10 mouse cellular contexts compared by ENCODE assay signal in genomic region chr12:80834156-80834900, GRCm38 (mm10). TPM values are rescaled to one million over a fixed set of nuclear protein-coding genes. Genes with fewer than 3 reads are reported as not detected.
DNase-seq lines count a peak whose midpoint lies in the region; ATAC-seq and TF ChIP-seq lines count a peak whose summit lies in the region.
"Had no signal": no experiment of that assay in that cellular context is flagged by ENCODE, and none has a peak within 500 bp of the region (broad histone marks: within the 10 kb centered on the region; RNA-seq: fewer than 3 reads in every experiment).

No protein-coding gene starts in this region.

- no peak for ATAC-seq in heart, embryonic 11.5 days (replicated peaks; ENCODE audit: insufficient number of reproducible peaks, low FRiP score, low TSS enrichment)
- ATAC-seq in Patski: peak; percentile 74
- ATAC-seq in intestine, embryonic 16.5 days: peak; percentile 47; the same call in 1 of the 2 replicates
- peak; percentile 55 for ATAC-seq in lung, postnatal 0 days
- no peak for ATAC-seq in forebrain, embryonic 14.5 days
- no peak for ATAC-seq in frontal cortex, adult (ENCODE audit: low TSS enrichment)

- POLR2A ChIA-PET in Patski (lab: Charles Lee): interaction anchor here (0.7 to 1.3 kb wide), 2 partner anchors 9 to 34 kb away, joined by 3 read pairs; no protein-coding TSS in a partner anchor

- no peak for TF ChIP-seq POLR2A in heart, adult 2 months (IDR thresholded peaks at IDR 0.05; ENCODE audit: insufficient read depth, low read depth, low read length)

- H3K27me3 ChIP-seq in heart, adult 2 months (ENCODE audit: control insufficient read depth, insufficient read depth, low read length): no peaks in the 10 kb centered on the region
- no peaks in the 10 kb centered on the region for H3K27me3 ChIP-seq in heart, embryonic 11.5 days (ENCODE audit: control insufficient read depth, insufficient read depth, low read length)
- H3K27me3 ChIP-seq in Patski: no peaks in the 10 kb centered on the region
- no peaks in the 10 kb centered on the region for H3K27me3 ChIP-seq in intestine, embryonic 16.5 days (replicated peaks; ENCODE audit: control insufficient read depth, insufficient read depth, low read length)
- no peaks in the 10 kb centered on the region for H3K27me3 ChIP-seq in lung, postnatal 0 days (replicated peaks; ENCODE audit: insufficient read depth, low read length)
- H3K27me3 ChIP-seq in forebrain, embryonic 14.5 days (replicated peaks; ENCODE audit: control insufficient read depth, insufficient read depth, low read length): no peaks in the 10 kb centered on the region
- H3K27me3 ChIP-seq: heart, embryonic 13.5 days; limb, embryonic 13.5 days had no signal

- CTCF ChIA-PET in Patski (lab: Charles Lee): interaction anchor here (1.1 kb wide), 1 partner anchor 12 kb away, joined by 4 read pairs; no protein-coding TSS in a partner anchor

- in situ Hi-C loops in Patski (cut with MboI; ENCODE audit: low pct_unique_long_range_greater_than_20kb): no loop called here

- H3K79me2 ChIP-seq in heart, adult 2 months (replicated peaks; ENCODE audit: control insufficient read depth, insufficient read depth, low read length): peaks cover 12% of the 10 kb centered on the region

- 0 out of 2 replicates have a peak, but pooled peaks have one; percentile 10 for TF ChIP-seq EP300 in heart, adult 2 months (IDR thresholded peaks at IDR 0.05; ENCODE audit: insufficient read depth, low read depth, low read length)
- TF ChIP-seq EP300 in lung, postnatal 0 days (IDR thresholded peaks at IDR 0.05): no peak

- no peak overlapping the region for H3K4me3 ChIP-seq in heart, adult 2 months
- H3K4me3 ChIP-seq in heart, embryonic 11.5 days (ENCODE audit: low read depth, low read length): no peak overlapping the region
- H3K4me3 ChIP-seq in intestine, embryonic 16.5 days (ENCODE audit: low read length): no peak overlapping the region
- no peak overlapping the region for H3K4me3 ChIP-seq in lung, postnatal 0 days (ENCODE audit: low read depth, low read length)
- no peak overlapping the region for H3K4me3 ChIP-seq in forebrain, embryonic 14.5 days (ENCODE audit: low read depth, low read length)
- H3K4me3 ChIP-seq: heart, embryonic 13.5 days; limb, embryonic 13.5 days had no signal

- no peak for DNase-seq in heart, adult 2 months
- peak; percentile 81 for DNase-seq in Patski (ENCODE audit: low read depth, low spot score)
- peak; percentile 46 for DNase-seq in lung, postnatal 0 days (ENCODE audit: low spot score)
- no peak for DNase-seq in right cerebral cortex, adult 2 months (ENCODE audit: low spot score in 2 of 2)
- no peak for DNase-seq in forebrain, embryonic 14.5 days (ENCODE audit: low spot score)

- 81% methylated on average over 3 of the region's 3 CpGs for WGBS in heart, adult 2 months
- WGBS in heart, embryonic 11.5 days (ENCODE audit: insufficient replicate concordance): 94% methylated on average over 3 of the region's 3 CpGs
- 88% methylated on average over 3 of the region's 3 CpGs for WGBS in intestine, embryonic 16.5 days
- WGBS in lung, postnatal 0 days: 53% methylated on average over 3 of the region's 3 CpGs
- WGBS in forebrain, embryonic 14.5 days: 94% methylated on average over 3 of the region's 3 CpGs

- H3K9ac ChIP-seq in heart, adult 2 months (ENCODE audit: low read depth, low read length): no peak overlapping the region
- no peak overlapping the region for H3K9ac ChIP-seq in heart, embryonic 11.5 days (ENCODE audit: low read depth, low read length)
- H3K9ac ChIP-seq in intestine, embryonic 16.5 days (ENCODE audit: low read depth, low read length): no peak overlapping the region
- no peak overlapping the region for H3K9ac ChIP-seq in lung, postnatal 0 days (replicated peaks; ENCODE audit: low read depth)
- H3K9ac ChIP-seq in forebrain, embryonic 14.5 days (ENCODE audit: low read length): no peak overlapping the region
- H3K9ac ChIP-seq: heart, embryonic 13.5 days; limb, embryonic 13.5 days had no signal

- H3K4me2 ChIP-seq in heart, embryonic 11.5 days: no peak overlapping the region
- H3K4me2 ChIP-seq in intestine, embryonic 16.5 days (ENCODE audit: low read depth, low read length): no peak overlapping the region
- no peak overlapping the region for H3K4me2 ChIP-seq in lung, postnatal 0 days (replicated peaks; ENCODE audit: low read depth, low read length)
- H3K4me2 ChIP-seq in forebrain, embryonic 14.5 days (ENCODE audit: low read length): no peak overlapping the region
- H3K4me2 ChIP-seq: heart, embryonic 13.5 days; limb, embryonic 13.5 days had no signal

- H3K4me1 ChIP-seq in heart, adult 2 months (ENCODE audit: control insufficient read depth, insufficient read depth, low read length): peaks cover 38% of the 10 kb centered on the region
- H3K4me1 ChIP-seq in heart, embryonic 11.5 days (ENCODE audit: control insufficient read depth, insufficient read depth, low read length): peaks cover 7% of the 10 kb centered on the region
- peaks cover 27% of the 10 kb centered on the region for H3K4me1 ChIP-seq in intestine, embryonic 16.5 days (ENCODE audit: control insufficient read depth, insufficient read depth, low read length)
- peaks cover 50% of the 10 kb centered on the region for H3K4me1 ChIP-seq in lung, postnatal 0 days (ENCODE audit: insufficient read depth, low read depth, low read length)
- H3K4me1 ChIP-seq in forebrain, embryonic 14.5 days (ENCODE audit: control insufficient read depth, insufficient read depth, low read length): no peaks in the 10 kb centered on the region

- no peak for TF ChIP-seq CTCF in heart, adult 2 months (IDR thresholded peaks at IDR 0.05)
- TF ChIP-seq CTCF in Patski (IDR thresholded peaks at IDR 0.05): no peak
- TF ChIP-seq CTCF in lung, postnatal 0 days (IDR thresholded peaks at IDR 0.05): no peak

- H3K9me3 ChIP-seq in heart, embryonic 11.5 days (replicated peaks; ENCODE audit: control insufficient read depth, low read length): no peaks in the 10 kb centered on the region
- H3K9me3 ChIP-seq in intestine, embryonic 16.5 days (ENCODE audit: control insufficient read depth, low read length): no peaks in the 10 kb centered on the region
- H3K9me3 ChIP-seq in lung, postnatal 0 days (ENCODE audit: low read length): no peaks in the 10 kb centered on the region
- no peaks in the 10 kb centered on the region for H3K9me3 ChIP-seq in forebrain, embryonic 14.5 days (replicated peaks; ENCODE audit: control insufficient read depth, low read length)
- H3K9me3 ChIP-seq: heart, embryonic 13.5 days; limb, embryonic 13.5 days had no signal

- H3K36me3 ChIP-seq in heart, adult 2 months (ENCODE audit: control insufficient read depth, insufficient read depth, low read length): peaks cover 69% of the 10 kb centered on the region
- H3K36me3 ChIP-seq in heart, embryonic 11.5 days (ENCODE audit: control insufficient read depth, insufficient read depth, low read length): no peaks in the 10 kb centered on the region
- H3K36me3 ChIP-seq in intestine, embryonic 16.5 days (ENCODE audit: control insufficient read depth, insufficient read depth, low read length): no peaks in the 10 kb centered on the region
- 0 out of 2 replicates have a peak, but pooled peaks cover 3% of the 10 kb centered on the region for H3K36me3 ChIP-seq in lung, postnatal 0 days (ENCODE audit: insufficient read depth, low read length)
- H3K36me3 ChIP-seq in forebrain, embryonic 14.5 days (ENCODE audit: control insufficient read depth, insufficient read depth, low read length): no peaks in the 10 kb centered on the region
- H3K36me3 ChIP-seq: limb, embryonic 13.5 days had no signal

- intact Hi-C loops in heart, adult 2 months (cut with DNase I): no loop called here

- peak overlapping the region; percentile 83 for H3K27ac ChIP-seq in heart, adult 2 months
- H3K27ac ChIP-seq in heart, embryonic 11.5 days (ENCODE audit: low read depth, low read length): no peak overlapping the region
- H3K27ac ChIP-seq in intestine, embryonic 16.5 days (ENCODE audit: low read length): no peak overlapping the region
- 0 out of 2 replicates have a peak overlapping the region, but pooled peaks have one; percentile 1 for H3K27ac ChIP-seq in lung, postnatal 0 days (ENCODE audit: low read length)
- no peak overlapping the region for H3K27ac ChIP-seq in forebrain, embryonic 14.5 days (ENCODE audit: low read depth, low read length)
- H3K27ac ChIP-seq: limb, embryonic 13.5 days had no signal

RNA-seq across cellular contexts. Expression of gene Susd6, which starts 44.0 kb away (rescaled TPM):
- total RNA-seq in heart, adult 2 months (2021): 10 to 100 TPM; 67.4 to 78.6 TPM
- polyA plus RNA-seq in heart, adult 2 months (2012; rRNA removed): 50.1 and 75.8 TPM in 2 replicates
- 17.7 and 20.4 TPM in 2 replicates for polyA plus RNA-seq in heart, embryonic 11.5 days (2014; fragmentation: Nextera tagmentation; extraction: Ambion mirVana)
- polyA plus RNA-seq in Patski (2021): 86.2 TPM
- 16.4 and 20.0 TPM in 2 replicates for polyA plus RNA-seq in intestine, embryonic 16.5 days (2015; fragmentation: Nextera tagmentation; extraction: Ambion mirVana)
- polyA plus RNA-seq in lung, postnatal 0 days (2015; fragmentation: Nextera tagmentation; extraction: Ambion mirVana): 26.5 and 34.9 TPM in 2 replicates
- polyA plus RNA-seq in forebrain, embryonic 14.5 days (2014; fragmentation: Nextera tagmentation; extraction: Ambion mirVana): 11.7 and 13.4 TPM in 2 replicates

Comparison
In these comparisons a context has a peak if more than half of its experiments do, and no peak if none do; other contexts are left out.
1. H3K27ac ChIP-seq: peak in heart, adult 2 months (single experiment) and lung, postnatal 0 days (single experiment); none in heart, embryonic 11.5 days (single experiment), intestine, embryonic 16.5 days (single experiment) and forebrain, embryonic 14.5 days (single experiment).
2. DNase-seq: peak in Patski (single experiment) and lung, postnatal 0 days (single experiment); none in heart, adult 2 months (0 of 2), right cerebral cortex, adult 2 months (0 of 2) and forebrain, embryonic 14.5 days (single experiment).
3. ATAC-seq: peak in Patski (single experiment), intestine, embryonic 16.5 days (single experiment) and lung, postnatal 0 days (single experiment); none in heart, embryonic 11.5 days (single experiment), forebrain, embryonic 14.5 days (single experiment) and frontal cortex, adult (single experiment).